Mouse (Mus musculus) midbrain, embryonic 14.5 days (tissue): ENCODE measurements around the gene Thumpd2. TPM values are rescaled to one million over a fixed set of nuclear protein-coding genes. Genes with fewer than 3 reads are reported as not detected.

Experiments used
- ATAC-seq: fragments of 200-750 bp; cut with Nextera tagmentation; 2 replicates; pipeline ENCODE4 v1.8.0; 2017; ENCODE audit warnings: moderate number of reproducible peaks, moderate library complexity; ENCODE audit not compliant: low FRiP score, low TSS enrichment
- DNase-seq: peaks from one replicate; pipeline ENCODE4 v3.0.0-alpha.2; 2015
- H3K27ac ChIP-seq: fragments of 300-500 bp; sonication (generic); replicated peaks from 2 replicates; pipeline ENCODE4 v1.5.1; 2014; ENCODE audit warnings: mild to moderate bottlenecking, low read depth, low read length, moderate library complexity
- H3K27me3 ChIP-seq: fragments of 300-500 bp; sonication (generic); 2 replicates; pipeline ENCODE4 v1.6.1; 2014; ENCODE audit warnings: low read length, control low read depth, mixed read lengths; ENCODE audit not compliant: control insufficient read depth, insufficient read depth
- H3K36me3 ChIP-seq: fragments of 300-500 bp; sonication (generic); 2 replicates; pipeline ENCODE4 v1.6.1; 2014; ENCODE audit warnings: low read length, control low read depth; ENCODE audit not compliant: control insufficient read depth, insufficient read depth
- H3K4me1 ChIP-seq: fragments of 300-500 bp; sonication (generic); 2 replicates; pipeline ENCODE4 v1.6.1; 2014; ENCODE audit warnings: mild to moderate bottlenecking, antibody characterized with exemption, low read length, control low read depth; ENCODE audit not compliant: control insufficient read depth, insufficient read depth
- H3K4me2 ChIP-seq: fragments of 300-500 bp; sonication (generic); 2 replicates; pipeline ENCODE4 v1.6.1; 2014; ENCODE audit warnings: mild to moderate bottlenecking, low read length, moderate library complexity
- H3K4me3 ChIP-seq: fragments of 300-500 bp; sonication (generic); replicated peaks from 2 replicates; pipeline ENCODE4 v1.5.1; 2014; ENCODE audit warnings: low read depth, low read length
- H3K9ac ChIP-seq: fragments of 300-500 bp; sonication (generic); replicated peaks from 2 replicates; pipeline ENCODE4 v1.6.1; 2014; ENCODE audit warnings: mild to moderate bottlenecking, low read length, moderate library complexity
- H3K9me3 ChIP-seq: fragments of 300-500 bp; sonication (generic); 2 replicates; pipeline ENCODE4 v1.6.1; 2016; ENCODE audit warnings: low read length, control low read depth, mixed read lengths; ENCODE audit not compliant: control insufficient read depth
- WGBS: fragments of 180-500 bp; shearing (Covaris S2); extraction: QIAGEN DNeasy Blood & Tissue Kit; methylation state at CpG from one replicate; pipeline ENCODE4 v1.1.7; 2014; 5-methylcytosine and 5-hydroxymethylcytosine counted together
- polyA plus RNA-seq: library from polyadenylated mRNA; unstranded; fragments of >200 nt; fragmentation: Nextera tagmentation; extraction: Ambion mirVana; gene quantifications from 2 replicates; pipeline ENCODE4 v1.2.1, GENCODE M21; 2014

Thumpd2 gene
- polyA plus RNA-seq, 1 experiment from 2014 or later, result 9.1 TPM

DNA sequence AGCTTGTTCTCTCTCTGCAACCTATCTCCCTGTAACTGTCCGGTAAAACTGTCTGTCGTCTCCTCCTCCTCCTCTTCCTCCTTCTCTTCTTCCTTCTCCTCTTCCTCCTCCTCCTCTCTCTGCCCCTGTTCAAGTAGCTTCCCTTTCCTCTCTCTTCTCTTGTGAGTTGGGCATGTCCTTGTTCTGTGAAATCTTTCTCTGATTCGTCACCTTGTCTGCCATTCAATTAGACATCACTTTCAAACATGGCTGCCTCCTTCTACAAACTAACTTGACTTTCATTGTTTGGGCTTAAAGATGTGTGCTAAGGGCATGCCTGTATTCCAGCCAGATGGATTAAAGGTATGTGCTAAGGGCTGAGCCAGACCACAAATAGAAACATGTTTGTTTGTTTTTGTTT lies 1.5 kb downstream of the Thumpd2 start:
- Histone ChIP-seq H3K36me3 (no peaks in the 10 kb centered on the region), H3K27ac (no peak overlapping the region), H3K9ac (no peak overlapping the region), H3K4me1 (0 out of 2 replicates have a peak, but pooled peaks cover 4% of the 10 kb centered on the region), H3K27me3 (no peaks in the 10 kb centered on the region), H3K9me3 (no peaks in the 10 kb centered on the region), H3K4me3 (no peak overlapping the region), H3K4me2 (no peak overlapping the region)
- DNase-seq (no peak), ATAC-seq (no peak)
- WGBS, result 96% methylated on average over 3 of the region's 3 CpGs

DNA sequence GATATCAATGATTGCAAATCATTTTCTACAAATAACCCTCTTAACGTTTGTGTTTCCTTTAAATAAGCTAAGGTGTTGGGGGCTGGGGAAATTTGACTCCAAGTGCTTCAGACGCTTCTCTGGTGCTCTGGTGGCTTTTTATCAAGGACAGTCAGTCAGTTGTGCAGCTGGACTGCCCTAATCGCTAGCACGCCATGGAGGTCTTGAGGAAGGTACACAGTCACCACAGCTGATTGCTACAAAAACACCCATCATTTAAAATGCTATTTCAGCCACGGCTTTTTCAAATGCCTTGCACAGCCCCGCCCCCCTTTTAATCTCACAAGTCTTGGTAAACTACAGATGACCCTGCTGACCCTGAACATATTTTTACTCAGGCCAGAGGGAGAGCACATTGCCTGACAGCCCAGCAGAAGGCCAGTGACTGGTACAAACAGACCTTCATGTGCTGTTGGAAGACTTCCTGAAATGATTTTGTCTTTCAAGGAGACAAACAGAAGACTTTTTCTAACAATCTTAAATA lies 2.5 kb downstream of the Thumpd2 start:
- Histone ChIP-seq H3K9ac (no peak overlapping the region), H3K36me3 (no peaks in the 10 kb centered on the region), H3K4me2 (no peak overlapping the region), H3K27me3 (no peaks in the 10 kb centered on the region), H3K4me1 (0 out of 2 replicates have a peak, but pooled peaks cover 4% of the 10 kb centered on the region), H3K27ac (no peak overlapping the region), H3K9me3 (no peaks in the 10 kb centered on the region), H3K4me3 (no peak overlapping the region)
- ATAC-seq, result no peak
- WGBS, result 88% methylated on average over 6 of the region's 6 CpGs
- DNase-seq, result no peak

DNA sequence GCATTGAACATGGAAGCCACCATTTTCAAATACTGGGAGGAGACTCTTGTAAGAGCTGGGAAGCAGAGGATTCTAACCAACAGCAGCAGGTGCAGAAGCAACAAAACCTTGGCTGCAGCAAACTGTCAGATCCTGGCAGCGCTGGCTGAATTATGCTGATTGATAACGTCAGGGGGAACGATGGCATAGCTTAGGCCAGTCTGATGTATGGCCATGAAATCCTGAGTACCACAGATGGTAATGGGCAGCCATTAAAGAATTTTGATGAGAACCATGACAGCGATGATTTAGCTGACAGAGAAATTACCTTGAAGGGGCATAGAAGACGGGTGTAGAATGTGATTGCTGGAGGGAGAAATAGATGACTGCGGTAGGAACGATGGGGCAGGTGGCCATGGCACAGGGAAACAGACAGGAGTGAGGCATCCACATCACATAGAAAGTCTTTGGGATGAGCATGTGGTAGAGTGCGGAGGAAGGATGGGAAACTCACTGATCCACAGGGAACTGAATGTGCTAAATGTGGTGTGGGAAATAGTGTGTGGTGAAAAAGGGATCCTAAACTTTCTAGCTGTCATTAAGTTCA lies 8.0 kb downstream of the Thumpd2 start:
- Histone ChIP-seq H3K27me3 (no peaks in the 10 kb centered on the region), H3K36me3 (peaks cover 14% of the 10 kb centered on the region; the same call in 1 of the 2 replicates), H3K4me1 (no peaks in the 10 kb centered on the region), H3K9ac (no peak overlapping the region), H3K27ac (no peak overlapping the region), H3K4me3 (no peak overlapping the region), H3K4me2 (no peak overlapping the region), H3K9me3 (no peaks in the 10 kb centered on the region)
- DNase-seq (no peak), ATAC-seq (no peak)
- 67% methylated on average over 8 of the region's 8 CpGs for WGBS

GRCm38 (mm10) chr17:81056035-81056434 lies 8.8 kb downstream of the Thumpd2 start:
- no peaks in the 10 kb centered on the region for H3K9me3 ChIP-seq
- 67% methylated on average over 3 of the region's 3 CpGs for WGBS
- no peak overlapping the region for H3K4me3 ChIP-seq
- no peak overlapping the region for H3K4me2 ChIP-seq
- no peak for DNase-seq
- ATAC-seq, result no peak
- no peaks in the 10 kb centered on the region for H3K27me3 ChIP-seq
- no peak overlapping the region for H3K9ac ChIP-seq
- peaks cover 14% of the 10 kb centered on the region; the same call in 1 of the 2 replicates for H3K36me3 ChIP-seq
- H3K4me1 ChIP-seq, result no peaks in the 10 kb centered on the region
- no peak overlapping the region for H3K27ac ChIP-seq

GRCm38 (mm10) chr17:81055522-81055921 lies 9.4 kb downstream of the Thumpd2 start:
- Histone ChIP-seq H3K4me2 (no peak overlapping the region), H3K27me3 (no peaks in the 10 kb centered on the region), H3K36me3 (peaks cover 14% of the 10 kb centered on the region; the same call in 1 of the 2 replicates), H3K9me3 (no peaks in the 10 kb centered on the region), H3K4me1 (no peaks in the 10 kb centered on the region), H3K4me3 (no peak overlapping the region), H3K9ac (no peak overlapping the region), H3K27ac (no peak overlapping the region)
- DNase-seq (no peak), ATAC-seq (no peak)
- 92% methylated on average over 5 of the region's 5 CpGs for WGBS

- ATAC-seq, result no peak
- 98% methylated on average over 2 of the region's 2 CpGs for WGBS
Measured at GRCm38 (mm10) chr17:81053274-81053673, 11.6 kb downstream of the Thumpd2 start.

DNA sequence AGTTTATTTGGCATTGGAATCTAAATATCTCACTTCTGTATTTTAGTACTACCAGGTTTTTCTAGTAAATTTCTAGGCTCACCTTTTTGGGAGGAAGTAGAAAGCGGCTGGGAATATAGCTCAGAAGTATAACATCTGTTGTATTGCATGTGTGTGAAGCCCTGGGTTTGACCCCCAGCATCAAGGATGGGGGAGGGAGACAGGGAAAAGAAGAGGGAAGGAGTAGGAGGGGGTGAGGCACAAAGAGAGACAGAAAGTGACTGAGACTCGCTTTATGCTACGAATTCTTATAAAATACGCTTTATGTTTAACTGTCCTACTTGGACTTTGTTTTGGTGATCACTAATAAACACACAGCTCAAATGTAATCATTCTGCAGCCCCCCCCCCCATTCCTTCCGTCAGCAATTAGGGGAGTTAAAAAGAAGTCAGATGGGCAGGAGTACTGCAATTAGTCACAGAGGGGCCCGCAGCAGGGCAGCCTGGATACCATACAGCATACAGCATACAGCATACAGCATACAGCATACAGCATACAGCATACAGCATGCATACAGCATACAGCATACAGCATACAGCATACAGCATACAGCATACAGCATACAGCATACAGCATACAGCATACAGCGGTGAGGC lies 16.8 kb downstream of the Thumpd2 start:
- 86% methylated on average over 7 of the region's 7 CpGs for WGBS
- Histone ChIP-seq H3K4me2 (no peak overlapping the region), H3K27ac (no peak overlapping the region), H3K9me3 (no peaks in the 10 kb centered on the region), H3K9ac (no peak overlapping the region), H3K27me3 (no peaks in the 10 kb centered on the region), H3K4me3 (no peak overlapping the region), H3K4me1 (no peaks in the 10 kb centered on the region), H3K36me3 (peaks cover 11% of the 10 kb centered on the region)
- ATAC-seq, result no peak
- no peak for DNase-seq

More at GRCm38 (mm10) chr17:81053274-81053673, 11.6 kb downstream of the Thumpd2 start:
- no peaks in the 10 kb centered on the region for H3K9me3 ChIP-seq
- no peaks in the 10 kb centered on the region for H3K27me3 ChIP-seq
- H3K4me1 ChIP-seq, result no peaks in the 10 kb centered on the region
- H3K27ac ChIP-seq, result no peak overlapping the region
- H3K4me3 ChIP-seq, result no peak overlapping the region
- H3K36me3 ChIP-seq, result peaks cover 14% of the 10 kb centered on the region; the same call in 1 of the 2 replicates
- no peak overlapping the region for H3K4me2 ChIP-seq
- no peak for DNase-seq
- no peak overlapping the region for H3K9ac ChIP-seq

DNA sequence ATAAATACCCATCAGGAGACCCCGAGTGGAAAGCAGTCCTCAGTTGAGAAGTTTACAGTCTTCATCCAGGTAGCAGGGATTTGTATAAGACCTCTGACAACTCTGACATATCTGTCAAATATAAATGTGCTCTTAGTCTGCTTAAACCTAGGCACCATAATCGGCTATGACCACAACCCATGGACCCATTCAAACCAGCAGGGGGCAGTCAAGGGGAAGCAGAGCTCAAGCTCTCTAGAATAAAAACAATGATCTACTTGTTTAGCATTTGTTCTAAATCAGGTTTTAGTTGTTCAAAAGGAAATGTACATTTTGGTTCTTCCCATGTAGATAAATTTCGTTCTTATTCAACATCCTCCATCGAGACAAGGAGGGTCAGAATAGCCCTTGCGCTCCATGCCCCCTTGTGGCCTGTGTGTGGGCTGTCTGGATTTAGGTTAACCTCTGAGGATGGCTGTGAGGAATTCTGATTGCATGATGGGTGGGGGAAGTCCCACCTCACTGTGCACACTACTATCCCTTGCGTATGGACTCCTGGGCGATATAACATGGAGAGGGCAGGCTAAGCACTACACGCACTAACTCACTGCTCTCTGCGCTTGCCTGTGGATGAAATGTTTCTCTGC lies 19.2 kb downstream of the Thumpd2 start:
- no peaks in the 10 kb centered on the region for H3K4me1 ChIP-seq
- H3K9me3 ChIP-seq, result no peaks in the 10 kb centered on the region
- 91% methylated on average over 9 of the region's 9 CpGs for WGBS
- H3K4me3 ChIP-seq, result no peak overlapping the region
- H3K9ac ChIP-seq, result no peak overlapping the region
- H3K27me3 ChIP-seq, result no peaks in the 10 kb centered on the region
- H3K27ac ChIP-seq, result no peak overlapping the region
- no peak overlapping the region for H3K4me2 ChIP-seq
- H3K36me3 ChIP-seq, result peaks cover 14% of the 10 kb centered on the region; the same call in 1 of the 2 replicates
- DNase-seq, result peak; percentile 31
- ATAC-seq, result no peak
